Mouse (Mus musculus) ES-Bruce4 (cell line): ENCODE measurements around the gene Ppp1r18. TPM values are rescaled to one million over a fixed set of nuclear protein-coding genes. Genes with fewer than 3 reads are reported as not detected.
A peak's percentile ranks its signal among the peaks of the same experiment; 100 is the strongest.

Experiments
- H3K27ac ChIP-seq: 2 replicates; pipeline ENCODE4 v1.5.1; 2012; ENCODE audit warnings: low read length, inconsistent platforms; ENCODE audit not compliant: insufficient read depth
- H3K27me3 ChIP-seq: 2 replicates; pipeline ENCODE4 v1.6.1; 2012; ENCODE audit warnings: mild to moderate bottlenecking, low read length, inconsistent platforms; ENCODE audit not compliant: control insufficient read depth, poor library complexity, insufficient read depth, severe bottlenecking
- H3K36me3 ChIP-seq: 2 replicates; pipeline ENCODE4 v1.6.1; 2012; ENCODE audit warnings: inconsistent platforms, mild to moderate bottlenecking, low read length, moderate library complexity; ENCODE audit not compliant: control insufficient read depth, poor library complexity, insufficient read depth, severe bottlenecking
- H3K4me1 ChIP-seq: one replicate; pipeline ENCODE4 v1.8.1; 2011; ENCODE audit warnings: low read length; ENCODE audit not compliant: control insufficient read depth, insufficient read depth
- H3K4me3 ChIP-seq: 2 replicates; pipeline ENCODE4 v1.5.1; 2011; ENCODE audit warnings: low read depth, mild to moderate bottlenecking, low read length
- H3K9ac ChIP-seq: 2 replicates; pipeline ENCODE4 v1.6.1; 2012; ENCODE audit warnings: low read depth, mild to moderate bottlenecking, inconsistent platforms; ENCODE audit not compliant: poor library complexity, severe bottlenecking
- H3K9me3 ChIP-seq: replicated peaks from 2 replicates; pipeline ENCODE4 v1.6.1; 2012; ENCODE audit warnings: mild to moderate bottlenecking, low read length, inconsistent platforms; ENCODE audit not compliant: control insufficient read depth, poor library complexity, insufficient read depth, severe bottlenecking
- CTCF ChIP-seq: IDR thresholded peaks from one replicate; pipeline ENCODE4 v1.8.1; 2011; ENCODE audit warnings: low read depth, low read length
- EP300 ChIP-seq: IDR thresholded peaks from 2 replicates; pipeline ENCODE4 v1.6.1; 2011; ENCODE audit warnings: low read depth, low read length; ENCODE audit not compliant: insufficient read depth
- POLR2A ChIP-seq: IDR thresholded peaks from one replicate; pipeline ENCODE4 v1.8.1; 2011; ENCODE audit warnings: low read length; ENCODE audit not compliant: insufficient read depth
- polyA plus RNA-seq: library from polyadenylated mRNA; stranded (reverse); fragments of >200 nt; gene quantifications from 2 replicates; pipeline ENCODE4 v1.2.4, GENCODE M21; 2011; ENCODE audit warnings: low read depth; ENCODE audit not compliant: missing spikeins, insufficient read depth, insufficient read length

Ppp1r18 gene
- polyA plus RNA-seq, 1 experiment = 18.6 TPM

DNA sequence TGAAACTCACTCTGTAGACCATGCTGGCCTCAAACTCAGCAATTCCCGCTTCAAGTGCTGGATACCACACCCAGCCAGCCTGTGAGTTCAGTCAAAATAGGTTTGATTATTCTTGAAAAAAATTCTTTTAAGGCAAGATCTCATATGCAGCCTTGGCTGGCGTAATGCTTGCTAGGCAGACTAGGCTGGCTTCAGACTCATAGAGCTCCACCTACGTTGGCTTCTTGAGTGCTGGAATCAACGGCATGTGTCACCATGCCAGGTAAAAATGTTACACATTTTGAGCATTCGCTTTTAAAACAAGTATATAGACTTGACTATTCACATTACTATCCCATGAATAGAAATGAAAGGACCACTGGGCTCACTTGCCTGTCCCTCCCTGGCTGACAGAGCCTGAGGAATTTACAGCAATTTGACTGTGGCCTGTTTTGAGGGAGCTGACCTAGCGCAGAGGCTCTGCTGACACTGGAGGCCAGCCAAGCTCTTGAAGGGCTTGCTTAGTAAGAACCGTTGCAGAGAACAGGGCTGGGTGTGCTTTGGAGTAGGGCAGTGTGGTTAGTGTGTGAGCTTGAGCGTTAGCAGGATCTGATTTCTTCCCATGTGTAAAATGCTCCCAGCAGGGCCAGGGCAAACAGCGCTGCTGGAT lies 38.1 kb downstream of the Ppp1r18 start:
- H3K4me3 ChIP-seq = no peak overlapping the region
- H3K36me3 ChIP-seq = peaks cover 8% of the 10 kb centered on the region
- no peak overlapping the region for H3K27ac ChIP-seq
- H3K27me3 ChIP-seq = no peaks in the 10 kb centered on the region
- TF ChIP-seq POLR2A (no peak), EP300 (no peak), CTCF (no peak)
- no peak overlapping the region for H3K9ac ChIP-seq
- H3K4me1 ChIP-seq = no peaks in the 10 kb centered on the region
- H3K9me3 ChIP-seq = no peaks in the 10 kb centered on the region

DNA sequence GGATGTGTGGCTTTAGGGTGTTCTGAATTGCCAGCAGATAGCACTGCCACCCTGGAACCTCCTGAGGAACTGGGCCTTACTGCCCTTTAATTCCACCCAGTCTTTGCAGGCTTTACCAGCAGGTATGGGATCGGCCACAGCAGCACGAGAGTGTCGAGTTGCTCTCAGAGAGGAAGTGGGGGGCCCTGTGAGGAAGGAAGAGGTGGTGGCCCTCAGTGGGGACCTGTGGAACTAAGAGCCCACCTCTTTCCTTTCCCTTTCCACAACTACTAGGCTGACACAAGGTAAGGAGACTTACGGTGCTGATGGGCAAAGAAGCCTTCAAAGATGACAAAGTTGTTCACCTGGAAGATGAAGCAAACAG lies 38.6 kb downstream of the Ppp1r18 start:
- Histone ChIP-seq H3K4me1 (no peaks in the 10 kb centered on the region), H3K4me3 (no peak overlapping the region), H3K27me3 (no peaks in the 10 kb centered on the region), H3K9me3 (no peaks in the 10 kb centered on the region), H3K36me3 (peaks cover 8% of the 10 kb centered on the region), H3K27ac (no peak overlapping the region), H3K9ac (no peak overlapping the region)
- TF ChIP-seq POLR2A = no peak
- TF ChIP-seq CTCF = no peak
- no peak for TF ChIP-seq EP300

DNA sequence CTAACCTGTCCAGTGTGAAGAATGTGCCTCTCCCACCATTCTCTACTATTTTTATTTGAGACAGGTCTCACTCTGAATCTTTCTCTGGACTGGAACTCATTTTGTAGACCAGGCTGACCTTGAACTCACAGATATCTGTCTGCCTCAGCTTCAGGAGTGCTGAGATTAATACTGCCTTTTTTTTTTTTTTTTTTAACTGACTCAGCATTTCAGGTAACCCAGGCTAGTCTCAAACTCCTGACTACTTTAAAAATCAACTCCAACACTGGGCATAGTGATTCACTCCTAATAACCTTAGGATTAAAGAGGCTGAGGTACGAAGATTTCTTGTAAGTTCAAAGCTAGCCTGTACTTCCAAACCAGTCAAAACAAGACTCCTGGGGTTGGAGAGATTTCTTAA lies 40.2 kb downstream of the Ppp1r18 start:
- Histone ChIP-seq H3K4me1 (no peaks in the 10 kb centered on the region), H3K27me3 (no peaks in the 10 kb centered on the region), H3K27ac (no peak overlapping the region), H3K4me3 (no peak overlapping the region), H3K9me3 (no peaks in the 10 kb centered on the region), H3K9ac (no peak overlapping the region), H3K36me3 (peaks cover 9% of the 10 kb centered on the region)
- no peak for TF ChIP-seq POLR2A
- no peak for TF ChIP-seq EP300
- no peak for TF ChIP-seq CTCF

DNA sequence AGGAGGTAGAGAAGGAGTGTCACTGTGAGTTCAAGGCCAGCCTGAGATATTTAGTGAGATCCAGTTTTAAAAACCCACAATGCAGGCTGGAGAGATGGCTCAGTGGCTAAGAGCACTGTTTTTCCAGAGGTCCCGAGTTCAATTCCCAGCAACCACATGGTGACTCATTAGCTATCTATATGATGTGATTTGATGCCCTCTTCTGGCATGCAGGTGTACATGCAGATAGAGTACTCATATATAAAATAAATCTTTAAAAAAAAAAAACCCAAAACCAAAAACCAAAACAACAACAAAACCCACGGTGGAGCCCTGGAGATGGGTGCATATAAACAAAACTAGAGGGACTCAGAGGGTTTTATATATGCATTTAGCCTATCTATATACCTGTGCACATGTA lies 42.2 kb downstream of the Ppp1r18 start:
- H3K27me3 ChIP-seq = no peaks in the 10 kb centered on the region
- no peak overlapping the region for H3K4me3 ChIP-seq
- peaks cover 21% of the 10 kb centered on the region for H3K36me3 ChIP-seq
- no peak overlapping the region for H3K9ac ChIP-seq
- no peak overlapping the region for H3K27ac ChIP-seq
- no peaks in the 10 kb centered on the region for H3K4me1 ChIP-seq
- TF ChIP-seq EP300 (no peak), CTCF (no peak), POLR2A (no peak)
- H3K9me3 ChIP-seq = no peaks in the 10 kb centered on the region

DNA sequence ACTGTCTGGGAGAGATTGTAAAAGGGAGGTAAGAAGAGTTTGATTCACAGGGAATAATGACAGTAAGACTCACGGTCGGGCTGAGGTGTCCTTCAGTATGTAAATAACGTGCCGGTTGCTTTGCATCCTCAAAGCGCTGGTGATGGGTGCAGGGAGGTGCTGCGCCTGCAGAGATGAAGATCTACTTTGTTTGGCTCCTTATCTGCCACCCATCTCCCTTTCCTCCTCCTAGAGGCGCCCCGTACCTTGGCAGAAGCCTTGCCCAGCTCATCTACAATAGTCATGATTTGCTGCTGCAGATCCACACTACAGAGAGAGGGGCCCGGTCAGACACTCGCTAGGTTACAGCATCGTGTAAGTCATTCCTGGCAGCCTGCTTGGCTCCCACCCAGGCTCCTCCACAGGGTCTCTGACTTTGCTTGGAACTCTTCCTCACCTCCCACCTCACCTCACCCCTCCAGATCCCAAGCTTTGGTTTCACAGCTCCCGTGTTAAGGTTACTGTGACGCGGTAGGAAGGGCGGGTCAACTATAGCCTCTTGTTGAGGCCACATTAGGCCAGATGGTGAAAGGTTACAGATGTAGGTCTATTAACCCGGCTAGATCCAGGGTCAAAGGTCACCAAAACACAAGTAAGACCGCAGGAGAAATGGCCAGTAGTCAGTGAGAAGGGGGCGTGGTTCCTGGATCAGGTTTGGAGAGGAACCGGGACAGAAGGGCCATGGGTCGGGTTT lies 44.0 kb downstream of the Ppp1r18 start:
- no peak for TF ChIP-seq EP300
- no peak for TF ChIP-seq CTCF
- no peak for TF ChIP-seq POLR2A
- Histone ChIP-seq H3K9ac (peak overlapping the region; percentile 66), H3K27me3 (no peaks in the 10 kb centered on the region), H3K36me3 (peaks cover 34% of the 10 kb centered on the region), H3K27ac (no peak overlapping the region; the same call in 1 of the 2 replicates), H3K4me1 (no peaks in the 10 kb centered on the region), H3K9me3 (no peaks in the 10 kb centered on the region), H3K4me3 (peak overlapping the region; percentile 83)

DNA sequence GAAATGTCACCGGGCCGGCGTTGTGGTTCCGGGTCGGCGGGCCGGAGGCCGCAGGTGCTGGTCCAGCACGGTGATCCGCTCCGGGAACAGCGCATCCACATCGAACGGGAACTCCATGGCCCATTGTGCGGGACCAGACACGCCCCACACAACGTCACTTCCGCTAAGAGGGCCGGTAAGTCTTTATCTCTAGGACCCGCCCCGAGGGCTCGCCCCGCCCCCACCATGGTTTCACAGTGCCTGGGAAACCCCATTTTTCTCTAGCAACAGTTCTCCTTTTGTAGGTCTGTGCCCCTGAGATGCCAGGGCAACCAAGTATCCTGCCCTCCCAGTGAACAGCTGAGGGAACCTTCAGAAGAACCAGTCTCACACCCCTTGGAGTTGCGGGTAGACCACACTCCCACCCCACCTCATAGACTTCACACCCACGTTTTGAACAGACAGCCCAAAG lies 44.6 kb downstream of the Ppp1r18 start, which contains the start of gene Atat1:
TSS of gene Atat1 (minus strand) at position 157 of the 451 bp plus-strand sequence.
- H3K27ac ChIP-seq = no peak within 1 kb of the TSS; the same call in 1 of the 2 replicates
- H3K9ac ChIP-seq = peak within 1 kb of the TSS; percentile 66
- H3K4me1 ChIP-seq = no peaks in the 10 kb centered on the region
- TF ChIP-seq POLR2A (peak; percentile 68), EP300 (no peak)
- H3K9me3 ChIP-seq = no peaks in the 10 kb centered on the region
- H3K4me3 ChIP-seq = peak within 1 kb of the TSS; percentile 83
- H3K36me3 ChIP-seq = peaks cover 37% of the 10 kb centered on the region
- no peaks in the 10 kb centered on the region for H3K27me3 ChIP-seq
